Mouse (Mus musculus): ENCODE data around the gene Tmem102. TPM values are rescaled to one million over a fixed set of nuclear protein-coding genes. Genes with fewer than 3 reads are reported as not detected.

Tmem102 gene
- polyA plus RNA-seq, 1 experiment from 2014 or later = 0.52 TPM

Other genes with a start within 250 kb of the Tmem102 start
- 95.0 and 130 TPM in 2 replicates for gene Efnb3, start 245.4 kb downstream of the Tmem102 start, polyA plus RNA-seq (2015; fragmentation: Nextera tagmentation; extraction: Ambion mirVana)
- 24.5 and 26.9 TPM in 2 replicates for gene Wrap53, start 225.4 kb downstream of the Tmem102 start, polyA plus RNA-seq (2015; fragmentation: Nextera tagmentation; extraction: Ambion mirVana)
- gene Trp53, start 225.3 kb downstream of the Tmem102 start, polyA plus RNA-seq (2015; fragmentation: Nextera tagmentation; extraction: Ambion mirVana) = 84.2 and 93.4 TPM in 2 replicates
- gene Atp1b2, start 199.7 kb downstream of the Tmem102 start, polyA plus RNA-seq (2015; fragmentation: Nextera tagmentation; extraction: Ambion mirVana) = 23.2 and 24.3 TPM in 2 replicates
- not detected in 2 replicates for gene Shbg, start 187.7 kb downstream of the Tmem102 start, polyA plus RNA-seq (2015; fragmentation: Nextera tagmentation; extraction: Ambion mirVana)
- 25.1 and 28.5 TPM in 2 replicates for gene Sat2, start 183.6 kb downstream of the Tmem102 start, polyA plus RNA-seq (2015; fragmentation: Nextera tagmentation; extraction: Ambion mirVana)
- gene Fxr2, start 172.6 kb downstream of the Tmem102 start, polyA plus RNA-seq (2015; fragmentation: Nextera tagmentation; extraction: Ambion mirVana) = 40.5 and 52.4 TPM in 2 replicates
- 0.31 TPM in 1 of 2 replicates, not detected in the other for gene Sox15, start 150.3 kb downstream of the Tmem102 start, polyA plus RNA-seq (2015; fragmentation: Nextera tagmentation; extraction: Ambion mirVana)
- gene Mpdu1, start 143.0 kb downstream of the Tmem102 start, polyA plus RNA-seq (2015; fragmentation: Nextera tagmentation; extraction: Ambion mirVana) = 103 and 104 TPM in 2 replicates
- 6.1 and 7.3 TPM in 2 replicates for gene Cd68, start 139.5 kb downstream of the Tmem102 start, polyA plus RNA-seq (2015; fragmentation: Nextera tagmentation; extraction: Ambion mirVana)
- gene Eif4a1, start 133.2 kb downstream of the Tmem102 start, polyA plus RNA-seq (2015; fragmentation: Nextera tagmentation; extraction: Ambion mirVana) = 581 and 595 TPM in 2 replicates
- gene Senp3, start 123.5 kb downstream of the Tmem102 start, polyA plus RNA-seq (2015; fragmentation: Nextera tagmentation; extraction: Ambion mirVana) = 101 and 103 TPM in 2 replicates
- 0.36 TPM in 1 of 2 replicates, not detected in the other for gene Tnfsf13, start 119.8 kb downstream of the Tmem102 start, polyA plus RNA-seq (2015; fragmentation: Nextera tagmentation; extraction: Ambion mirVana)
- gene Tnfsf12, start 109.8 kb downstream of the Tmem102 start, polyA plus RNA-seq (2015; fragmentation: Nextera tagmentation; extraction: Ambion mirVana) = 0.98 and 1.2 TPM in 2 replicates
- 0.64 and 1.2 TPM in 2 replicates for gene Tnfsfm13, start 109.5 kb downstream of the Tmem102 start, polyA plus RNA-seq (2015; fragmentation: Nextera tagmentation; extraction: Ambion mirVana)
- 22.7 and 24.9 TPM in 2 replicates for gene Polr2a, start 47.0 kb downstream of the Tmem102 start, polyA plus RNA-seq (2015; fragmentation: Nextera tagmentation; extraction: Ambion mirVana)
- 0.31 TPM in 1 of 2 replicates, not detected in the other for gene Slc35g3, start 43.7 kb downstream of the Tmem102 start, polyA plus RNA-seq (2015; fragmentation: Nextera tagmentation; extraction: Ambion mirVana)
- gene Zbtb4, start 39.7 kb downstream of the Tmem102 start, polyA plus RNA-seq (2015; fragmentation: Nextera tagmentation; extraction: Ambion mirVana) = 2.9 and 3.2 TPM in 2 replicates
- gene Chrnb1, start 9.7 kb downstream of the Tmem102 start, polyA plus RNA-seq (2015; fragmentation: Nextera tagmentation; extraction: Ambion mirVana) = 0.83 and 0.85 TPM in 2 replicates
- gene Fgf11, start 3.8 kb downstream of the Tmem102 start, polyA plus RNA-seq (2015; fragmentation: Nextera tagmentation; extraction: Ambion mirVana) = 3.4 and 4.4 TPM in 2 replicates
- not detected in 2 replicates for gene Gm39566, start 9.7 kb upstream of the Tmem102 start, polyA plus RNA-seq (2015; fragmentation: Nextera tagmentation; extraction: Ambion mirVana)
- not detected in 2 replicates for gene Spem2, start 12.8 kb upstream of the Tmem102 start, polyA plus RNA-seq (2015; fragmentation: Nextera tagmentation; extraction: Ambion mirVana)
- 0.51 and 0.64 TPM in 2 replicates for gene Spem1, start 16.6 kb upstream of the Tmem102 start, polyA plus RNA-seq (2015; fragmentation: Nextera tagmentation; extraction: Ambion mirVana)
- gene Nlgn2, start 32.2 kb upstream of the Tmem102 start, polyA plus RNA-seq (2015; fragmentation: Nextera tagmentation; extraction: Ambion mirVana) = 20.5 and 21.3 TPM in 2 replicates
- 329 and 331 TPM in 2 replicates for gene Tmem256, start 32.9 kb upstream of the Tmem102 start, polyA plus RNA-seq (2015; fragmentation: Nextera tagmentation; extraction: Ambion mirVana)
- gene Plscr3, start 40.8 kb upstream of the Tmem102 start, polyA plus RNA-seq (2015; fragmentation: Nextera tagmentation; extraction: Ambion mirVana) = 55.0 and 56.3 TPM in 2 replicates
- gene Tnk1, start 53.1 kb upstream of the Tmem102 start, polyA plus RNA-seq (2015; fragmentation: Nextera tagmentation; extraction: Ambion mirVana) = 0.27 and 0.31 TPM in 2 replicates
- gene Tmem95, start 72.4 kb upstream of the Tmem102 start, polyA plus RNA-seq (2015; fragmentation: Nextera tagmentation; extraction: Ambion mirVana) = not detected in 2 replicates
- 1.3 and 1.7 TPM in 2 replicates for gene Kctd11, start 75.8 kb upstream of the Tmem102 start, polyA plus RNA-seq (2015; fragmentation: Nextera tagmentation; extraction: Ambion mirVana)
- 0.37 and 0.48 TPM in 2 replicates for gene Acap1, start 89.9 kb upstream of the Tmem102 start, polyA plus RNA-seq (2015; fragmentation: Nextera tagmentation; extraction: Ambion mirVana)
- 16.1 and 17.1 TPM in 2 replicates for gene 2810408A11Rik, start 95.4 kb upstream of the Tmem102 start, polyA plus RNA-seq (2015; fragmentation: Nextera tagmentation; extraction: Ambion mirVana)
- 18.6 and 19.8 TPM in 2 replicates for gene Neurl4, start 95.4 kb upstream of the Tmem102 start, polyA plus RNA-seq (2015; fragmentation: Nextera tagmentation; extraction: Ambion mirVana)
- gene Gps2, start 108.3 kb upstream of the Tmem102 start, polyA plus RNA-seq (2015; fragmentation: Nextera tagmentation; extraction: Ambion mirVana) = 81.9 and 87.0 TPM in 2 replicates
- gene Eif5a, start 116.3 kb upstream of the Tmem102 start, polyA plus RNA-seq (2015; fragmentation: Nextera tagmentation; extraction: Ambion mirVana) = 1,160 and 1,188 TPM in 2 replicates
- gene Ybx2, start 130.2 kb upstream of the Tmem102 start, polyA plus RNA-seq (2015; fragmentation: Nextera tagmentation; extraction: Ambion mirVana) = 3.9 and 4.2 TPM in 2 replicates
- 4.3 and 4.4 TPM in 2 replicates for gene Slc2a4, start 142.6 kb upstream of the Tmem102 start, polyA plus RNA-seq (2015; fragmentation: Nextera tagmentation; extraction: Ambion mirVana)
- 0.32 and 1.1 TPM in 2 replicates for gene Cldn7, start 159.2 kb upstream of the Tmem102 start, polyA plus RNA-seq (2015; fragmentation: Nextera tagmentation; extraction: Ambion mirVana)
- gene Ctdnep1, start 175.5 kb upstream of the Tmem102 start, polyA plus RNA-seq (2015; fragmentation: Nextera tagmentation; extraction: Ambion mirVana) = 22.9 and 23.8 TPM in 2 replicates
- 156 and 158 TPM in 2 replicates for gene Elp5, start 176.9 kb upstream of the Tmem102 start, polyA plus RNA-seq (2015; fragmentation: Nextera tagmentation; extraction: Ambion mirVana)
- 611 and 625 TPM in 2 replicates for gene Gabarap, start 185.5 kb upstream of the Tmem102 start, polyA plus RNA-seq (2015; fragmentation: Nextera tagmentation; extraction: Ambion mirVana)
- gene Phf23, start 190.2 kb upstream of the Tmem102 start, polyA plus RNA-seq (2015; fragmentation: Nextera tagmentation; extraction: Ambion mirVana) = 74.2 and 82.2 TPM in 2 replicates
- gene Dvl2, start 195.0 kb upstream of the Tmem102 start, polyA plus RNA-seq (2015; fragmentation: Nextera tagmentation; extraction: Ambion mirVana) = 27.6 and 35.4 TPM in 2 replicates
- gene Acadvl, start 209.8 kb upstream of the Tmem102 start, polyA plus RNA-seq (2015; fragmentation: Nextera tagmentation; extraction: Ambion mirVana) = 48.4 and 51.7 TPM in 2 replicates
- 34.9 and 37.2 TPM in 2 replicates for gene Dlg4, start 211.3 kb upstream of the Tmem102 start, polyA plus RNA-seq (2015; fragmentation: Nextera tagmentation; extraction: Ambion mirVana)
- gene Asgr1, start 248.5 kb upstream of the Tmem102 start, polyA plus RNA-seq (2015; fragmentation: Nextera tagmentation; extraction: Ambion mirVana) = 0.97 and 1.1 TPM in 2 replicates